Mouse (Mus musculus): ENCODE data around the gene Rnf152.

The Rnf152 gene

GRCm38 (mm10) chr1:105356291-105357011 lies at the start of gene Rnf152:
Gene Rnf152, minus strand, starts transcription at chr1:105356710.
- peak in 1 of 2 experiments; percentile 21 for DNase-seq

GRCm38 (mm10) chr1:105402853-105403252 lies 46.3 kb upstream of the Rnf152 start:
- no peak for DNase-seq

GRCm38 (mm10) chr1:105384141-105384937 lies 27.8 kb upstream of the Rnf152 start:
- DNase-seq, result no peak

GRCm38 (mm10) chr1:105377546-105377945 lies 21.0 kb upstream of the Rnf152 start:
- no peak for DNase-seq

GRCm38 (mm10) chr1:105374618-105375017 lies 18.1 kb upstream of the Rnf152 start:
- no peak for DNase-seq

GRCm38 (mm10) chr1:105362701-105363100 lies 6.2 kb upstream of the Rnf152 start:
- DNase-seq, result no peak

- no peak for DNase-seq
These were observed 2.4 kb upstream of the Rnf152 start for GRCm38 (mm10) chr1:105358896-105359295.

GRCm38 (mm10) chr1:105355910-105356290 lies 610 bp downstream of the Rnf152 start:
- DNase-seq, result no peak

- peak in 1 of 2 experiments; percentile 2 for DNase-seq
These were observed 1.3 kb downstream of the Rnf152 start for GRCm38 (mm10) chr1:105354901-105355891.

- DNase-seq, result no peak
These were observed 4.7 kb downstream of the Rnf152 start for GRCm38 (mm10) chr1:105351806-105352205.

- no peak for DNase-seq
These were observed 14.2 kb downstream of the Rnf152 start for GRCm38 (mm10) chr1:105342305-105342704.

GRCm38 (mm10) chr1:105340943-105341342 lies 15.6 kb downstream of the Rnf152 start:
- no peak for DNase-seq

- no peak for DNase-seq
These were observed 19.1 kb downstream of the Rnf152 start for GRCm38 (mm10) chr1:105337397-105337796.

GRCm38 (mm10) chr1:105336096-105336495 lies 20.4 kb downstream of the Rnf152 start:
- DNase-seq, result no peak

GRCm38 (mm10) chr1:105332087-105332731 lies 24.3 kb downstream of the Rnf152 start:
- no peak for DNase-seq

GRCm38 (mm10) chr1:105331605-105332004 lies 24.9 kb downstream of the Rnf152 start:
- no peak for DNase-seq

- no peak for DNase-seq
These were observed 25.8 kb downstream of the Rnf152 start for GRCm38 (mm10) chr1:105330581-105331320.

- DNase-seq, result no peak
These were observed 28.7 kb downstream of the Rnf152 start for GRCm38 (mm10) chr1:105327789-105328188.

- DNase-seq, result no peak
These were observed 31.9 kb downstream of the Rnf152 start for GRCm38 (mm10) chr1:105324636-105325035.

- DNase-seq, result no peak
These were observed 42.3 kb downstream of the Rnf152 start for GRCm38 (mm10) chr1:105314010-105314800.

GRCm38 (mm10) chr1:105312601-105312901 lies 44.0 kb downstream of the Rnf152 start:
- DNase-seq, result no peak

All from spleen, adult 18-20 months (tissue).